In genomic region chr17:35839002-35839401, GRCm38 (mm10) we compare ENCODE assay signal across 8 mouse cellular contexts. TPM values are rescaled to one million over a fixed set of nuclear protein-coding genes. Genes with fewer than 3 reads are reported as not detected.
A peak's percentile ranks its signal among the peaks of the same experiment; 100 is the strongest.
DNase-seq lines count a peak whose midpoint lies in the region; ATAC-seq lines count a peak whose summit lies in the region.
"Not testable (repeated sequence)": the region's sequence is repeated elsewhere in the genome, so short reads cannot be mapped to it uniquely, and the experiment has no call there.

No protein-coding gene starts in this region.

- ATAC-seq in heart, embryonic 13.5 days (ENCODE audit: extremely low read depth, insufficient number of reproducible peaks, low FRiP score, low TSS enrichment); intestine, embryonic 15.5 days; limb, embryonic 12.5 days (ENCODE audit: insufficient number of reproducible peaks, insufficient read depth, low FRiP score, low TSS enrichment, low read depth); lung, embryonic 16.5 days (ENCODE audit: low read depth); neural tube, embryonic 11.5 days (ENCODE audit: insufficient read depth, low FRiP score, low TSS enrichment): not testable (repeated sequence)

- H3K9me3 ChIP-seq in forebrain, embryonic 10.5 days; heart, embryonic 13.5 days; intestine, embryonic 15.5 days; limb, embryonic 12.5 days; lung, embryonic 16.5 days (ENCODE audit: control insufficient read depth, low read length); neural tube, embryonic 11.5 days (ENCODE audit: control insufficient read depth, low read length): not testable (repeated sequence)

- H3K4me1 ChIP-seq in forebrain, embryonic 10.5 days, result peaks cover 59% of the 10 kb centered on the region
- peaks cover 53% of the 10 kb centered on the region for H3K4me1 ChIP-seq in heart, embryonic 13.5 days
- H3K4me1 ChIP-seq in intestine, embryonic 15.5 days (replicated peaks), result peaks cover 23% of the 10 kb centered on the region
- H3K4me1 ChIP-seq in limb, embryonic 12.5 days (replicated peaks), result peaks cover 37% of the 10 kb centered on the region
- H3K4me1 ChIP-seq in lung, embryonic 16.5 days (replicated peaks; ENCODE audit: control insufficient read depth, insufficient read depth, low read length), result peaks cover 33% of the 10 kb centered on the region
- H3K4me1 ChIP-seq in neural tube, embryonic 11.5 days (ENCODE audit: control insufficient read depth, insufficient read depth, low read length), result peaks cover 18% of the 10 kb centered on the region

- not testable (repeated sequence) for H3K27me3 ChIP-seq in forebrain, embryonic 10.5 days (ENCODE audit: poor library complexity, severe bottlenecking); heart, embryonic 13.5 days (replicated peaks); intestine, embryonic 15.5 days (replicated peaks); limb, embryonic 12.5 days; lung, embryonic 16.5 days (ENCODE audit: control insufficient read depth, insufficient read depth, low read depth, low read length); neural tube, embryonic 11.5 days (ENCODE audit: control insufficient read depth, insufficient read depth, low read length)

- H3K9ac ChIP-seq in heart, embryonic 13.5 days, result peak overlapping the region; percentile 82
- peak overlapping the region; percentile 36; the same call in 1 of the 2 replicates for H3K9ac ChIP-seq in intestine, embryonic 15.5 days
- peak overlapping the region; percentile 96 for H3K9ac ChIP-seq in limb, embryonic 12.5 days (replicated peaks)
- H3K9ac ChIP-seq in lung, embryonic 16.5 days (ENCODE audit: low read length), result peak overlapping the region; percentile 62
- H3K9ac ChIP-seq in neural tube, embryonic 11.5 days (ENCODE audit: low read length), result peak overlapping the region; percentile 71

- H3K4me3 ChIP-seq in forebrain, embryonic 10.5 days, result peak overlapping the region; percentile 90
- peak overlapping the region; percentile 94 for H3K4me3 ChIP-seq in heart, embryonic 13.5 days
- peak overlapping the region; percentile 68 for H3K4me3 ChIP-seq in intestine, embryonic 15.5 days (replicated peaks)
- H3K4me3 ChIP-seq in limb, embryonic 12.5 days (replicated peaks), result peak overlapping the region; percentile 81
- H3K4me3 ChIP-seq in lung, embryonic 16.5 days (ENCODE audit: low read length), result peak overlapping the region; percentile 90
- H3K4me3 ChIP-seq in neural tube, embryonic 11.5 days (ENCODE audit: low read depth, low read length), result peak overlapping the region; percentile 76

- 55% methylated on average over 3 of the region's 3 CpGs for WGBS in forebrain, embryonic 10.5 days
- WGBS in heart, embryonic 13.5 days, result 54% methylated on average over 3 of the region's 3 CpGs
- WGBS in intestine, embryonic 15.5 days, result 50% methylated on average over 3 of the region's 3 CpGs
- 55% methylated on average over 3 of the region's 3 CpGs for WGBS in limb, embryonic 12.5 days
- WGBS in lung, embryonic 16.5 days, result 39% methylated on average over 3 of the region's 3 CpGs
- WGBS in neural tube, embryonic 11.5 days, result 60% methylated on average over 3 of the region's 3 CpGs

- peak; percentile 67 for DNase-seq in NIH3T3 (ENCODE audit: low read depth)
- not testable (repeated sequence) for DNase-seq in forebrain, embryonic 10.5 days (ENCODE audit: extremely low spot score, low spot score)
- peak; percentile 9 for DNase-seq in neural tube, embryonic 11.5 days (ENCODE audit: low spot score)
- DNase-seq in thymus, postnatal 14 days, result peak; percentile 34

- peak overlapping the region; percentile 90 for H3K4me2 ChIP-seq in heart, embryonic 13.5 days
- peak overlapping the region; percentile 70 for H3K4me2 ChIP-seq in intestine, embryonic 15.5 days (replicated peaks)
- peak overlapping the region; percentile 60 for H3K4me2 ChIP-seq in limb, embryonic 12.5 days
- H3K4me2 ChIP-seq in lung, embryonic 16.5 days (ENCODE audit: low read depth, low read length), result peak overlapping the region; percentile 86
- peak overlapping the region; percentile 63 for H3K4me2 ChIP-seq in neural tube, embryonic 11.5 days (ENCODE audit: low read depth)

- H3K36me3 ChIP-seq in forebrain, embryonic 10.5 days (replicated peaks), result peaks cover 32% of the 10 kb centered on the region
- H3K36me3 ChIP-seq in heart, embryonic 13.5 days, result peaks cover 30% of the 10 kb centered on the region
- peaks cover 16% of the 10 kb centered on the region for H3K36me3 ChIP-seq in intestine, embryonic 15.5 days
- peaks cover 28% of the 10 kb centered on the region for H3K36me3 ChIP-seq in limb, embryonic 12.5 days
- peaks cover 28% of the 10 kb centered on the region for H3K36me3 ChIP-seq in lung, embryonic 16.5 days (ENCODE audit: control insufficient read depth, insufficient read depth, low read length)
- peaks cover 20% of the 10 kb centered on the region for H3K36me3 ChIP-seq in neural tube, embryonic 11.5 days (ENCODE audit: control insufficient read depth, insufficient read depth, low read length)

- peak overlapping the region; percentile 99 for H3K27ac ChIP-seq in forebrain, embryonic 10.5 days
- H3K27ac ChIP-seq in heart, embryonic 13.5 days (replicated peaks), result peak overlapping the region; percentile 99
- peak overlapping the region; percentile 84 for H3K27ac ChIP-seq in intestine, embryonic 15.5 days
- peak overlapping the region; percentile 99 for H3K27ac ChIP-seq in limb, embryonic 12.5 days
- peak overlapping the region; percentile 85 for H3K27ac ChIP-seq in lung, embryonic 16.5 days (ENCODE audit: low read length)
- peak overlapping the region; percentile 84; the same call in 1 of the 2 replicates for H3K27ac ChIP-seq in neural tube, embryonic 11.5 days (ENCODE audit: low read depth, low read length)

RNA-seq across cellular contexts. Expression of gene Tubb5, which starts 0.9 kb away (rescaled TPM):
- 1,607 and 1,608 TPM in 2 replicates for polyA plus RNA-seq in forebrain, embryonic 10.5 days (2016; fragmentation: Nextera tagmentation; extraction: Ambion mirVana)
- 741 and 743 TPM in 2 replicates for polyA plus RNA-seq in heart, embryonic 13.5 days (2015; fragmentation: Nextera tagmentation; extraction: Ambion mirVana)
- polyA plus RNA-seq in intestine, embryonic 15.5 days (2015; fragmentation: Nextera tagmentation; extraction: Ambion mirVana), result 729 and 776 TPM in 2 replicates
- polyA plus RNA-seq in limb, embryonic 12.5 days (2016; fragmentation: Nextera tagmentation; extraction: Ambion mirVana), result 1,183 and 1,215 TPM in 2 replicates
- 877 and 940 TPM in 2 replicates for polyA plus RNA-seq in lung, embryonic 16.5 days (2015; fragmentation: Nextera tagmentation; extraction: Ambion mirVana)
- polyA plus RNA-seq in neural tube, embryonic 11.5 days (2014; fragmentation: Nextera tagmentation; extraction: Ambion mirVana), result 1,543 and 1,545 TPM in 2 replicates

RNA-seq across cellular contexts. Expression of gene Mdc1, which starts 2.3 kb away (rescaled TPM):
- polyA plus RNA-seq in forebrain, embryonic 10.5 days (2016; fragmentation: Nextera tagmentation; extraction: Ambion mirVana), result 26.9 and 29.3 TPM in 2 replicates
- 17.7 and 18.4 TPM in 2 replicates for polyA plus RNA-seq in heart, embryonic 13.5 days (2015; fragmentation: Nextera tagmentation; extraction: Ambion mirVana)
- 14.9 and 16.1 TPM in 2 replicates for polyA plus RNA-seq in intestine, embryonic 15.5 days (2015; fragmentation: Nextera tagmentation; extraction: Ambion mirVana)
- polyA plus RNA-seq in limb, embryonic 12.5 days (2016; fragmentation: Nextera tagmentation; extraction: Ambion mirVana), result 16.9 and 19.4 TPM in 2 replicates
- polyA plus RNA-seq in lung, embryonic 16.5 days (2015; fragmentation: Nextera tagmentation; extraction: Ambion mirVana), result 20.6 and 22.3 TPM in 2 replicates
- 15.0 and 18.3 TPM in 2 replicates for polyA plus RNA-seq in neural tube, embryonic 11.5 days (2014; fragmentation: Nextera tagmentation; extraction: Ambion mirVana)

RNA-seq across cellular contexts. Expression of gene Flot1, which starts 16.0 kb away (rescaled TPM):
- 49.7 and 51.6 TPM in 2 replicates for polyA plus RNA-seq in forebrain, embryonic 10.5 days (2016; fragmentation: Nextera tagmentation; extraction: Ambion mirVana)
- polyA plus RNA-seq in heart, embryonic 13.5 days (2015; fragmentation: Nextera tagmentation; extraction: Ambion mirVana), result 81.1 and 99.0 TPM in 2 replicates
- polyA plus RNA-seq in intestine, embryonic 15.5 days (2015; fragmentation: Nextera tagmentation; extraction: Ambion mirVana), result 49.1 and 49.4 TPM in 2 replicates
- 45.8 and 45.9 TPM in 2 replicates for polyA plus RNA-seq in limb, embryonic 12.5 days (2016; fragmentation: Nextera tagmentation; extraction: Ambion mirVana)
- polyA plus RNA-seq in lung, embryonic 16.5 days (2015; fragmentation: Nextera tagmentation; extraction: Ambion mirVana), result 57.8 and 65.1 TPM in 2 replicates
- 48.5 and 52.3 TPM in 2 replicates for polyA plus RNA-seq in neural tube, embryonic 11.5 days (2014; fragmentation: Nextera tagmentation; extraction: Ambion mirVana)

RNA-seq across cellular contexts. Expression of gene Ier3, which starts 17.5 kb away (rescaled TPM):
- polyA plus RNA-seq in forebrain, embryonic 10.5 days (2016; fragmentation: Nextera tagmentation; extraction: Ambion mirVana), result 4.6 and 5.3 TPM in 2 replicates
- 41.7 and 49.9 TPM in 2 replicates for polyA plus RNA-seq in heart, embryonic 13.5 days (2015; fragmentation: Nextera tagmentation; extraction: Ambion mirVana)
- 13.9 and 14.4 TPM in 2 replicates for polyA plus RNA-seq in intestine, embryonic 15.5 days (2015; fragmentation: Nextera tagmentation; extraction: Ambion mirVana)
- polyA plus RNA-seq in limb, embryonic 12.5 days (2016; fragmentation: Nextera tagmentation; extraction: Ambion mirVana), result 8.7 and 9.9 TPM in 2 replicates
- 21.9 and 31.7 TPM in 2 replicates for polyA plus RNA-seq in lung, embryonic 16.5 days (2015; fragmentation: Nextera tagmentation; extraction: Ambion mirVana)
- polyA plus RNA-seq in neural tube, embryonic 11.5 days (2014; fragmentation: Nextera tagmentation; extraction: Ambion mirVana), result 2.0 and 2.8 TPM in 2 replicates

RNA-seq across cellular contexts. Expression of gene Nrm, which starts 22.1 kb away (rescaled TPM):
- 81.9 and 84.0 TPM in 2 replicates for polyA plus RNA-seq in forebrain, embryonic 10.5 days (2016; fragmentation: Nextera tagmentation; extraction: Ambion mirVana)
- 43.5 and 50.5 TPM in 2 replicates for polyA plus RNA-seq in heart, embryonic 13.5 days (2015; fragmentation: Nextera tagmentation; extraction: Ambion mirVana)
- 48.5 and 51.7 TPM in 2 replicates for polyA plus RNA-seq in intestine, embryonic 15.5 days (2015; fragmentation: Nextera tagmentation; extraction: Ambion mirVana)
- 51.3 and 52.5 TPM in 2 replicates for polyA plus RNA-seq in limb, embryonic 12.5 days (2016; fragmentation: Nextera tagmentation; extraction: Ambion mirVana)
- polyA plus RNA-seq in lung, embryonic 16.5 days (2015; fragmentation: Nextera tagmentation; extraction: Ambion mirVana), result 65.6 and 67.9 TPM in 2 replicates
- 47.3 and 50.3 TPM in 2 replicates for polyA plus RNA-seq in neural tube, embryonic 11.5 days (2014; fragmentation: Nextera tagmentation; extraction: Ambion mirVana)

Comparison
In these comparisons a context has a peak if more than half of its experiments do, and no peak if none do; other contexts are left out.
1. H3K9ac ChIP-seq: peak in every context shown above with its lines; median percentile 96 in limb, embryonic 12.5 days; 82 in heart, embryonic 13.5 days; 71 in neural tube, embryonic 11.5 days; 62 in lung, embryonic 16.5 days; 36 in intestine, embryonic 15.5 days.